Mouse (Mus musculus) lung, adult 18-20 months (tissue): Measurements from ENCODE around the gene Ccdc62.

ENCODE experiments used
- DNase-seq, 2 experiments: peaks; one replicate each; pipeline ENCODE4 v3.0.0; 2022; ENCODE audit warnings: mixed read lengths in 2 of 2

Gene Ccdc62

DNA sequence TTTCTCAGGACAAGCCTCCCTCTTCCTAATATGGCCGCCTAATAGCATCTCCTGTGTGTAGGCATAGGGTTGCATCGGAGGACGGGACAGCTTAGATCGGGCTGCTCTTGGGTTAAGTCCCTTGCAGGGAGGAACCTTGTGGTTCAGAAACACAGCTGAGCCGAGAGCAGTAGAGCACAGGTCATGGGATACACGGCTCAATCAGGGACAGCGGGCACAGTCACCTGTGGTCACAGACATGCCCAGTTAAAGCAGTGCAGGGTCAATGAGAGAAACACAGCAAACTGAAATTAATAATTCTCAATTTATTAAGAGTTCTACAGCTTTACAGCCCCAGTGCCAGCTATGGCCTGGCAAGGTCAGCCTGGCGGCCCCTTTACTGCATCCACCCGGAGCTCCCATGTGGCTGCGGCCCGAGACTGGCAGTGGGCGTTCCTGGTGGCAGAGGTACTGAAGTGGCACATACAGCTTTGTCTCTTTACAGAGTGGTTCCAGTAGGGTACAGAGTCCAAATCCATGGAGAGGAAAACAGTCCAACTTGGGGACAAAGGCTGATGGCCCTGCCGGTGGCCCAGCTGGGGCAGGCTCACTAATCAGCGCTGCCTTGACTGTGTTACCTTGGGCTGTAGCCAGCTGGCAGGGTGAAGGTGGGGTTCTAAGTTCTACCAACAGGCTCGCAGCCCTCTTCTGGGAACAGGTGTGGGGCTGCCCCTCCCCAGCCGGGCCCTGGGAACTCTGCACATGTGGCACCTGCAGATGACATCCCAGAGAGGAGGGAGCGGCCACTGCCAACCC is 74.1 kb downstream of the Ccdc62 start:
- no peak for DNase-seq

DNA sequence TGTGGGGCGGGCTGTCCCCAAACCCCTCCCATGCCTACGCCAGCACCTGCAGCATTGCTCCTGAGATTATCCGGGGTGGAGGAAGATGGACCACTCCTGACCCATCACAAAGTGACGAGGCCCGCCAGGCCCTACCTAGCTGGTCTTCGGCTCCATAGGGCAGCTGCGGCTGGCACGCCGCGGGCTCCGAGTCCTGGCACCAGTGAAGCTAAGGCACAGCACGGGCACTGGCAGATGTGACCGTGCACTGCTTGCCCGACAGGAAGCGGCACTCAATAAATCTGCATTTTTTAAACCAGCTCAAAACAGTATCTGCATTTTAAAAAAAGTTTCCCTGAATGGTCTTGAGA is 74.6 kb downstream of the Ccdc62 start:
- DNase-seq: no peak

DNA sequence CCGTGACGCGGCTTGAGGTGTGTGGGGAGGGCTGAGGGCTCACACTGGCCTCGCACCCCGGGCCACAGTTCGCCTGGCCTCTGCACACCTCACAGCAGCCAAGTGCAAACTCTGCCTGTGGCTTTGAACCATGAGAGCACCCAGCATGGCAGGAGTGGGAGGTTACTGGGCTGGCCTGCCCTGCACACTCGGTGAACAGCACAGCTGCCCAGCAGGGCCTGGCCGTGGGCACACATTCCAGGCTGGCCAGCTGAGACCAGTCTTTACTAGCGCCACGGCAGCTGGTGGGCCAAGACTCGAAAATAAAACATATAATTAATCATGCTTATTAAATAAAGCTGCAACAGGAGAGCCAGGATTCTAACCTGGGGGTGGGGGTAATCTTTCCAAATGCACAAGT is 75.1 kb downstream of the Ccdc62 start:
- DNase-seq: no peak

DNA sequence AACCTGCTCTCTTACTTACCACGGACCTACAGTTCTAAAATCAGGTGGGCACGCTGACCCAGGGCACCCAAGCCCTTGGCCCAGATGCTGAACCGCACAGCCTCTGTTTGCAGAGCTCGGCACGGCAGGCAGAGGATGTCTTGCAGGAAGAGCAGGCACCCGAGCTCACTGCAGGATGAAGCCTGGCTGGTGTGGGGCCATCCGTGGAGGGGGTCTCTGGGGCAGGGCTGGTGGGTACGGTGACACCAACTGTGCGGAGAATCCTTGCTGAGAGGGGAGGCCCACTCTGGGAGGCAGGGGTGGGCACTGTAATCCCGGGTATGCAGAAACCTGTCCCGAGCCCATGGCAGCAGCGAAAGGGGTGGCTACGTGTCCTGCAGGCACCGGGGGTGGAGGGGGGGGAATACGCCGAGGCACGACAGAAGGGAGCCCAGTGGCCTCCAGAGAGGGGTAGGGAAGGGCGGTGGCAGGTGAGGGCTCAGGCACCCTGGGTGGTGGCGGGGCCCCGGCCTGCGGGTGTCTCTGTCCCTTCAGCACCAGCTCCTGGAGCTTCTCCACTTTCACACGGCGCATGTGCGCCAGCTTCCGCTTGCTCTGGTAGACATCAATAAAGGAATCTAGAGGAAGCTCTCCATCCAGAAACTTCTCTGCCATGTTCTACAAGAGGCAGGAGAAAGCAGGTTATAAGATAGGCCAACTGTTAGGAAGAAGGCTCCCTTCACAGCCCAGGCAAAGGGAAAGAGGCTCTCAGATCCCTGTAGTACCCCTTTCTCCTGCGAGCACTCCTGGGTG is 75.8 kb downstream of the Ccdc62 start:
- no peak for DNase-seq

DNA sequence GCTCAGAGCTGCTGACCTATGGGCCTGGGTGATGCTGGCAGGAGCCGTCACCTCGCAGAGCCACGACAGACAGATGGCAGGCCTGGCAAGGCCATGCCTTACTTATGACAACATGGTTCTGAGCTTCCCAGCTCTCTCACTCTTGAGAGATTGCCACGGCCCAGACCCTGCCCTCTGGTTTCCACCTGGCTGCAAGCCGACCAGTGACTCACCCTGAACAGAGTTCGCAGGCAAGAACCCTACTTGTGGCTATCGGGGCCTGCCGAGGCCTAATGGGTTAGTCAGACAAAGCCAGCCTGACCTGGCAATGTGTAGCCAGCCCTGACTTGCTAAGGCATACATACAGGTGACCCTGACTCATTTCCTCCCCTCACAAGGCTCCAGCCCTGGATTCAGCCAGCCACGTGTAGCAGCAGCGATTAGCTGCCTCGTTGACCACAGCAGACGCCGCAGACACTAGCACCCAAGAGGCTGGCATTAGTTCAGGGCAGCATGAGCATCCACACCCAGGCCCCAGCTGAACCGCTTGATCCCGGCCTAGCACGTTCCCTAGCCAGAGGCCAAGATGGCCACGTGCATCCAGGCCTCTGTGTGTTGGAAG is 76.5 kb downstream of the Ccdc62 start:
- DNase-seq: peak; percentile 72 to 75

DNA sequence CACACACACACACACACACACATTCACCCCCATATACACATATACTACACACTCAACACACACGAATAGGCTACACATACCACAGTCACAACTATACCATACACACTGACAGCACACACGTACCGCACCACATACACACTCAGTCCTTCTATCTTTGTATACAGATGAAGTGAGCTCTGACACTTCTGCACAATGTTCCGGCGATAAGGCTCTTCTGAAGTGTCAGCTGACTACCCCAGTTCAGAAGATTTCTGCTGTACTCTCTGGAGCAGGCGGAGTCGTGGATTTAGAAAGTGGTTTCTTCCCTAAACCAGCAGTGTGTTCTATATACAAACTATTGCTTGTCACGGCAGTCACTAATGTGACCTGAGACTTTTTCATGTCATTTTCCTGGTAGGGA is 79.6 kb downstream of the Ccdc62 start:
- DNase-seq: no peak

DNA sequence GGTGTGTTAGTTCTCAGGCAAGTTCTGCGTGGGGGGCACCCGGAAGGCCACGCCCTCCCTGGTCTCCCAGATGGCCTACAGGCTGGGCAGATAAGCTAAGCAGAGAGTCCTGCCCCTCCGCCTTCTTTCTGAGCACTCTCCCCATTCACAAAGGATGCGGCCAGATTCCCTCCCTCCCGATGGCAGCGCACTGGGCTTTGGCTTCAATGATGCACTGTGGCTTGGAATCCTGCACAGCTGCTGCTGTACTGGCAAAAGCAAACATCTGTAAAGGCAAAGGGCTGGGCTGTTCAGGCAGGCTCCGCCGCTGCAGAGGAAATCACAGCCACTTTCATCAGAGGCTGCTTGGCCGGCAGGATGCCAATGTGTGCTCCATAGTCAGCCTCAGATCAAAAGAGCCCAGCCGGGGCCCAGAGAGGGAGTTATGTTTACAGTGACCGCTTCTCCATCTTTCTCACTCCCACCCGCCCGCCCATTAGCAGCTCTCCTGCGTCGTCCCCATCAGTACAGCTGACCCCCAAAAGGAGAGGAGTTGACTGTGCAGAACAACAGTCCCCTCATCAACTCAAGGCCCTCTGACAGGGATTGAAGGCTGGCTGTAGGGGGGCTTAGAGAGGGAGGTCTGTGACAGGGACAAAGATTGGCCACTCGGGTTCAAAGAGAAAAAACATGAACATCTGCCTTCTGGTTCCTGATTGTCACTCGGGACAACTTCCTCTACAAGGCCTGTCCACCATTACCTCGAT is 80.6 kb downstream of the Ccdc62 start:
- DNase-seq: peak; percentile 67 to 76

DNA sequence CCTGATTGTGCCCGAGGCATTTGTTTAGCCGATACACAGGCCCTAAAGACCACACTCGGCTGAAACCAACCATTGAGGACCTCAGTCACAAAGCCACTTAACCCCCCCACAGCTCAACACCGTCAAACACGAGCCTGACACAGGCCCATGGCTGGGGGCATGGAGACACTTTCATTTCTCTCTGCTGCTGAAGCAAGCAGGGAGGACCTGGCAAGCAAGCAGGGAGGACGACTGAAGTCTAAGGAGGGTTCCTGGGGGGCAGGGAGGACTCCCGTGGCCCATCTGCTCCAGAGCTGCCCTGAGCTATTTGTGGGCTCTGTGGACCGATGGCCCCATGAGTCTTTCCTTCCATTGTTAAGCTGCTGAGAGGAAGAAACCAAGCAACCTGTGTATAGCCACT is 81.4 kb downstream of the Ccdc62 start:
- no peak for DNase-seq

DNA sequence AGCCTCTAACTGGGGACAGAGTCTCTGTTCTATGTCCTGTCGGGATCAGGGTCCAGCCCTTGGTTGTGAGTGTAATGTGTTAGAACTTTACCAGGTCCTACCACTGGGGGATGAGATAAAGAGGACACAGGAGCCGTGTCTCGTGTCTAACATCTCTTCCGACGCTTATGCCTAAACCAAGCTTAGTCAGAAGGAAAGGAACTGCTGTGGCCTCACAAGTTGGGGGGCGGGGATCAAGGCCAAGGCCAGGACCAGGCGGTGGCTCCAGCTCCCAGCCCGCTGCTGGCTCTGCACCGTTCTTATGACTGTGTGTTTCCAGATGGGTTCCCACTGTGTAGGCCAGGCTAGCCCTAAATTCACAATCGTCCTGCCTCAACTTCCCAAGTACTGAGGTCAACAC is 82.4 kb downstream of the Ccdc62 start:
- DNase-seq: no peak

DNA sequence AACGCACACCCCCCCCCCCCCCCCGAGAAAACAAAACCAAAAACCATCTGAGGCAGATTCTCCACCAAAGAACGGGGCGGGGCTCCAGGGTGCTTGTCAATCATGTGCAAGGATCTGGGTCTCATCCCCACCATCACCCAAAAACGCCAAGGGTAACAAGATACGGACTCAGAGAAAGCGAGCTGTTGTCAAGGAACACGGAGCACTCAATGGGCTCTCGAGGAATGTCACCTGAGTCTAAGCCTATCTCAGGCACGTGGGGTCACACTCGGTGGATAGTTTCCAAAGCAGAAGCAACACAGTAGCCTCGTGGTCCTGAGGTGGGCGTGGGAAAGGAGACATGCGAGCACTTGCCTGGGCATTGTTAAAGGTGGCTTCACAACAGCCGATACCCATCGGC is 83.3 kb downstream of the Ccdc62 start:
- DNase-seq: no peak

DNA sequence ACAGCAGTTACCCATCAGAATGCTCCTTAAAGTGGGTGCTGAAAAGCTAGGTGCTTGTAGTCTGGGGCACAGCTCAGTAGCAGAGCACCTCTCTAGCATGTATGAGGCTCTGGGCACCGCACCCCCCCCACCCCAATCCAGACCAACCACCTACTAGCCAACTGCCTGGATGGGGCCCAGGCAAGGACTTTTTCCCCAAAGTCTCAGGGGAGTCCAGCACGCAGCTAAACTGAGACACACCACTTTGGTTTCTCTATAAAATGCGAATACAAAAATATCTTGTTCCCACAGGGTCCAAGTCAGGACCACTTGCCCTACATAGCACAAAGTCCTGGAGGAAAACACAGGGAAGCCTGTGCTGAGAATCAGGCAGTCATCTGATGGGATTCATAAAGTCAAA is 83.7 kb downstream of the Ccdc62 start:
- no peak for DNase-seq

DNA sequence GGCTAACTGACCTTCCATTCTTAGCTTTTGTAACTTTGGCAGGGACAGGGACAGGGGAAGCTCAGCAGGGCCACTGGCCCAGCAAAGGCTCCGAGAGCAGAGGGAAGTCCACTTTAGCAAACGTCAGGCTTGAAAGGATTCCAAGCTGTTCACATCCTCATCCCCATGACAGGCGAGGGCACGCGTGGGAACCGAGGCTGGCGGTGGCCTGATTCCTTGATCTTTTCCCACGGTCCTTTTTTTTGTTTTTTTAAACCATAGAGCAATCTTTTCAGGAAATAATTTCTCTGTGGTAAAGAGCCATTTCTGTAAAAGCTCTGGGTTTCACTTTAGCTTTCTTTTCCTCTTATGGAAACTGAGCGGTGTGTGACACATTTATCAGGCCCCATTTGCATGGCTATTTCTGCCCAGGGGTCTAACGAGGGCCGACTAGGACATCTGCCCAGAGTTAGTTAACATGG is 84.3 kb downstream of the Ccdc62 start:
- DNase-seq: no peak

DNA sequence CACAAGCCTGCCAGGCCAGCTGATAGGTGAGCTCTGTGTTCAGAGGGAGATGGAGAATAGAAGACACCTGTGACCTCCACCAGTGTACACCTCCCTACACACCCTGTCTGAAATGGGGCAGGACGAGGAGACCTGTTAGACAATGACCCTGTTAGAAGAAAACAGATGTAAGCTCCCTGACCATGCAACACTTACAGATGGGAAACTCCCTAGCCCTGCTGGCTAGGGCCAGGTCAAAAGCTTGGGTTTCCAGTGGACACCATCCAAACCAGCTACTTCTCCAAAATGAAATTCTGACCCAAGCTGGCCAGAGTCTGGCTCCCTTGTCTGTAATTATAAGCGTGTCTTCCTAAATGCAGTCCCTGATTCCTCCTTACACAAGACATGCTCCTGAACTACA is 85.2 kb downstream of the Ccdc62 start:
- DNase-seq: no peak

DNA sequence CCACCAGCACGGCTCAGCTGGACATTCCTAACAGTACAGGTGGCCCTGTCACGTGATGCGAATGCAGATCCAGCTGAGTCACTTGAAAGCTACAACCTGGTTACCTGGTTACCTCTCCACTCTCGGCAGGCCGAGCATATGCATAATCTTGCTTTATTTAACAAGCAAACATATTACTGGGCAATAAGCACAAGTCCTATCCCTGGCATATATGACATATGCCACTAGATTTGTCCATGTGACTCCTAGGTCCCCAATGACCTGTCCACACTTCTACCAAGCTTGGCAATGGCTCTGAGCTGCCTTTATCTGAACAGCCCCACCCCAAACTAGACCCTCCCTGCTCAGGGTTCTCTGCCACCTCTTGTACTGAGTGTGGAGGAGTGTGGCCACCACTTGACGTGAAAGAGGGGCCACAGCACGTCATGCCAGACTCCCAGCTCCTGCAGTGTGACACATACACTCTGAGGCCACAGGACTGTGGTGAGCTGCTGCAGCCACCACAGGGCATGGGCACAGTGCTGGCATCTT is 85.9 kb downstream of the Ccdc62 start:
- DNase-seq: peak; percentile 63 to 83

DNA sequence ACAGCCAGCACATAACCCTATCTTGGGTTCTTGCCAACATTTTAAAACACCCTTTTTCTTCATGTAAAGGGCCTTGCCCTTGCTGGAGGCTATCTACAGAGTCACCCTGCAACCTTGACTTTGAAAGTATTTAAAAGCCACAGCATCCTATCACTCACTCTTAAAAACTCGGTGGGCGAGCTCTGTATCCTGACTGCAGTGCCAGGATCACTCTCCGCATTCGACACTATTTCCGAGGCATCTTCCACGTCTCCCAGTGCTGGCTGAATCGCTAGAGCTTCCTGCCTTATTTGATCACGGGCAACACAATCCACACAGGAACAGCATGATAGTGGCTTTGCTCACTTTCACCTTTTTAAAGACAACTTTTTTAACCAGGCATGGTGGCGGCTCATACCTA is 87.5 kb downstream of the Ccdc62 start:
- no peak for DNase-seq

DNA sequence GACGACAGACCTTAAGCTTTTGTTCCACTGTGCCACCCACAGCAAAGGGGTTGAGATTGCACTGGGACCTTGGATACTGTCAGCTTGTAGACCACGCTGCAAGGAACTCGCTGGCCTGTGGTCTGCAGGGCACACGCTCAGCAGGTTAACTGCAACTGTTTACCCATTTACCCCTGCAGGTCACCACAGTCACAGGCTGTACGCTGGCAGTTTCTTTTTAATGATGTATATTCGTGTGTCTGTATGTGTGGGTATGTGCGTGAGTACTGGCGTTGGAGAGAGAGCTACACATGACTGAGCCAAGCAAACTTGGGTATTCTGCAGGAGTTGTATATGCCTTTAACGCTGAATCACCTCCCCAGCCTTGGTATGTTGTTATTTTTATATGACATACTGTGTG is 88.2 kb downstream of the Ccdc62 start:
- DNase-seq: no peak
